Mouse (Mus musculus): ENCODE measurements around the gene Btg1. TPM values are rescaled to one million over a fixed set of nuclear protein-coding genes. Genes with fewer than 3 reads are reported as not detected.

Btg1 gene
- polyA plus RNA-seq, 1 experiment from 2014 or later: 14.5 TPM

DNA sequence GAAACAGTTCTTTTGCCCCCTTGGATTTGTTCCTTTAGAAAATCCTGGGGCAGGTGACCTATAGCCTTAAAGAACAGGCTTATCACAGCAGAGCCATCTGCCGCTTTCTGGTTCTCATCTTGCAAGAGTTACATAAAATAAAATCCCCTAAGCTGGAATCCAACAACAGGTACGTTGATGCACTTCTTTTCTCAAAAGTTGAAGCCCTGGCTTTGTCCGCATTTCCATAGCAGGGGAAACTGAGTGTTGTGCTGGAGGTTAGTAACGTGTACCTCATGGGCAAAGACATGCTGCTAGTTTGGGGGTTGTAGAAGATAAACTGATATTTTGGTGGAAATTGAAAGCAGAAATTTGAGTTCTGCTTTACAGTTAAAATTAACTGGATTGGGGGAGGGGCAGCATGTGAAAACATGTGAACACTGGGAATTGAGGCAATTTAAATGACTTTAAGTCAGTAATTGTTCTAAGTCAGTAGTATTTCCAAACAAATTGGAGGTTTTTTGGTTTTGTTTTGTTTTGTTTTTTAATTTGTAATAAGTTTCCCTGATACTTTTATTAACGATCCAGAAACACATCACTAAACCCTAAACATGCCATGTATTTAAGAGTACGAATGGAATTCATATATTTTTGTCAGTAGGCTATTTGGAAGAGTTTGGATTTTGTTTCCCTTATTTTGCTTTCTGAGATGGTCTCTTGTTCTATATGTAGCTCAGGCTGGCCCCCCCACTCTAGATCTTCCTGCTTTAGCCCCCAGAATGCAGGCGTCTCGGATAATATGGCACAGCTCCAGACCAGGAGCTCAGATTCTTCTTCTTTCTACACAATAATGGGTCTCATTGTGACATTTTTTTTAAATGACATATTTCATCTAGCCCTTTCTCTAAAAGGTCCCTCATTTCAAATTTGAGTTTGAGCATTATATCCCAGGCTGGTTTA is 3.4 kb downstream of the Btg1 start:
- Histone ChIP-seq H3K36me3 (ENCODE audit: control insufficient read depth, insufficient read depth) (no peaks in the 10 kb centered on the region), H3K27ac (ENCODE audit: low read length) (no peak overlapping the region), H3K4me1 (ENCODE audit: control insufficient read depth, low read depth, low read length) (peaks cover 14% of the 10 kb centered on the region), H3K4me2 (ENCODE audit: low read depth, low read length) (peak overlapping the region; percentile 47), H3K9ac (ENCODE audit: low read depth, low read length) (no peak overlapping the region), H3K27me3 (ENCODE audit: control insufficient read depth, insufficient read depth, low read depth, low read length) (no peaks in the 10 kb centered on the region), H3K4me3 (ENCODE audit: low read depth, low read length) (peak overlapping the region; percentile 26), H3K9me3 (replicated peaks; ENCODE audit: control insufficient read depth, low read length) (no peaks in the 10 kb centered on the region)
- ATAC-seq (ENCODE audit: low read depth): no peak
- 63% methylated on average over 8 of the region's 8 CpGs for WGBS (ENCODE audit: insufficient replicate concordance)

DNA sequence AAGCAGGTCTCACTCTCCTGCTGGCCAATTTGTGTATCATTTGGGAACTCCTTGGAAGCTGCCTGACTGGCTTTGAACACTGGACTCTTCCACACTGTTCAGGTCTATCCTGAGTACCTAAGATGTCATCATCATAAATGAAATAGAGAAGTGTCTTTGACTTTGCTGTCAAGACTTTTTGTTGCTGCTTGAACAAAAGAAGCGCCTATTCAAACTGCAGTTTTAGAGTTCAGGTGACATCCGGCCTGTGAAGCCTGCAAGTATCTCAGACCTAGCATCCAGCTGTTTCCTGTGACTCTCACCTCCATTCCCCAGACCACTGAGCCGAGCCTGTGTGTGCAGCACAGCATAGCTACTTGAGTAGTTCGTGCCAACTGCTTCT is 4.1 kb downstream of the Btg1 start:
- peak overlapping the region; percentile 47 for H3K4me2 ChIP-seq (ENCODE audit: low read depth, low read length)
- H3K27me3 ChIP-seq (ENCODE audit: control insufficient read depth, insufficient read depth, low read depth, low read length): no peaks in the 10 kb centered on the region
- no peaks in the 10 kb centered on the region for H3K36me3 ChIP-seq (ENCODE audit: control insufficient read depth, insufficient read depth)
- H3K9ac ChIP-seq (ENCODE audit: low read depth, low read length): no peak overlapping the region
- H3K4me3 ChIP-seq (ENCODE audit: low read depth, low read length): peak overlapping the region; percentile 26; the same call in 1 of the 2 replicates
- no peak overlapping the region for H3K27ac ChIP-seq (ENCODE audit: low read length)
- no peak for ATAC-seq (ENCODE audit: low read depth)
- 37% methylated on average over 4 of the region's 4 CpGs for WGBS (ENCODE audit: insufficient replicate concordance)
- no peaks in the 10 kb centered on the region for H3K9me3 ChIP-seq (replicated peaks; ENCODE audit: control insufficient read depth, low read length)
- H3K4me1 ChIP-seq (ENCODE audit: control insufficient read depth, low read depth, low read length): peaks cover 17% of the 10 kb centered on the region

DNA sequence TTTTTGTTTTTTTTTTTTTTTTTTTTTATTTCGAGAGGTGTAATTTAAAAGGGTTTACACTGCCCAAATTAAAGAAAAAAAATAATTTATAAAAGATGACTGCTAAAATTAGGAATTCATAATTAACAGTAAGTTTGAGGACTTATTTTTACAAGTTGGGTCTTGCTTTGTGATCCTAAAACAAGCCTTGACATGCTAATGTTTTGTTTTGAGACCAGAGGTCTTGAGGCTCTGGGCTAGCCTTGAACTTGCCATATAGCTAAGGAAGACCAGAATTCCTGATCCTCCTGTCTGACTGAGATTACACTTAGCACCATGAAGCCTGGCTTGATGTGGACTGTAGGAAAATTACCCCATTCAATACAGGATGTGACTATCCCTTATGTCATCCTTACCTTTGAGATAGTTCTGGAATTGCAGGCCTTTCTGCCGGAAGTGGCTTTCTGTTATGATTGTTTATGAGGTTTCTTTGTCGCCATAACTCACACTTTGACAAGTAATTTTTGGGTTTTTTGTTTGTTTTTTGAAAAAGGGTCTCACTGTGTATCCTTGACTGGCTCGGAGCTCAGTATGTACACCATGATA is 4.6 kb downstream of the Btg1 start:
- Histone ChIP-seq H3K4me1 (ENCODE audit: control insufficient read depth, low read depth, low read length) (peaks cover 17% of the 10 kb centered on the region), H3K36me3 (ENCODE audit: control insufficient read depth, insufficient read depth) (no peaks in the 10 kb centered on the region), H3K9ac (ENCODE audit: low read depth, low read length) (no peak overlapping the region), H3K9me3 (replicated peaks; ENCODE audit: control insufficient read depth, low read length) (no peaks in the 10 kb centered on the region), H3K4me2 (ENCODE audit: low read depth, low read length) (no peak overlapping the region), H3K27me3 (ENCODE audit: control insufficient read depth, insufficient read depth, low read depth, low read length) (no peaks in the 10 kb centered on the region), H3K4me3 (ENCODE audit: low read depth, low read length) (no peak overlapping the region), H3K27ac (ENCODE audit: low read length) (no peak overlapping the region)
- WGBS (ENCODE audit: insufficient replicate concordance): 78% methylated on average over 4 of the region's 4 CpGs
- no peak for ATAC-seq (ENCODE audit: low read depth)

DNA sequence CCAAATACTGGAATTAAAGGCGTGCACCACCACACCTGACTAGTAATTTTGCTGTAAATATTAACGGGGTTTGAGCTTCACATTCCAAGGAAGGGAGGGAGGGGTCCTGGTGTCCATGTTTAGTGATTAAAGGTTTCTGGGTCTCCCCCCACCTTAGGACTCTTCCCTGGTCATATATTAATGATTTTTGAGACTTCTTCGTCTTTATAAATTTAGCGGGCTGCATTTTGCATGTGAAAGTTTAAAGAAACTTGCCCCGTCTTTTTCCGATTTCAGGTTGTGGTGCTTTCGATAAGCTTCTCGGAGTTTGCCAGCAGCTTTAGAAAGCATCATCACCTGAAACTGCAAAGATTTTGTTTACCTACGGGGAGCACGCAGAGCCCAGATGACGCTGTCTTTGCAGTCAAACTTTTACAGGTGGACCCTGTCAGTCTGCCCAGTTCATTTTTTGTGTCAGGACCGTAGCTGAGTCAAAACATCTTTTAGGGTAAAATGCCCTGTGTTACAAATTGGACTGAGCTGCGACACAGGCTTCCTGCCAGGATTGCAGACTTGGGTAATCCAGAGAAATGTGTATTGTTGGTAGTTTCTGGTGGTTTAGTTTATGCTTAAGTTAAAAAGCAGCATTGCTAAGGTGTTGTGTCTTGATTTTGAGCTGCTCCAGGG is 5.3 kb downstream of the Btg1 start:
- no peak overlapping the region for H3K4me3 ChIP-seq (ENCODE audit: low read depth, low read length)
- no peaks in the 10 kb centered on the region for H3K9me3 ChIP-seq (replicated peaks; ENCODE audit: control insufficient read depth, low read length)
- WGBS (ENCODE audit: insufficient replicate concordance): 82% methylated on average over 13 of the region's 13 CpGs
- H3K36me3 ChIP-seq (ENCODE audit: control insufficient read depth, insufficient read depth): no peaks in the 10 kb centered on the region
- H3K27me3 ChIP-seq (ENCODE audit: control insufficient read depth, insufficient read depth, low read depth, low read length): no peaks in the 10 kb centered on the region
- ATAC-seq (ENCODE audit: low read depth): no peak
- H3K4me1 ChIP-seq (ENCODE audit: control insufficient read depth, low read depth, low read length): peaks cover 17% of the 10 kb centered on the region
- H3K4me2 ChIP-seq (ENCODE audit: low read depth, low read length): no peak overlapping the region
- no peak overlapping the region for H3K9ac ChIP-seq (ENCODE audit: low read depth, low read length)
- H3K27ac ChIP-seq (ENCODE audit: low read length): no peak overlapping the region

DNA sequence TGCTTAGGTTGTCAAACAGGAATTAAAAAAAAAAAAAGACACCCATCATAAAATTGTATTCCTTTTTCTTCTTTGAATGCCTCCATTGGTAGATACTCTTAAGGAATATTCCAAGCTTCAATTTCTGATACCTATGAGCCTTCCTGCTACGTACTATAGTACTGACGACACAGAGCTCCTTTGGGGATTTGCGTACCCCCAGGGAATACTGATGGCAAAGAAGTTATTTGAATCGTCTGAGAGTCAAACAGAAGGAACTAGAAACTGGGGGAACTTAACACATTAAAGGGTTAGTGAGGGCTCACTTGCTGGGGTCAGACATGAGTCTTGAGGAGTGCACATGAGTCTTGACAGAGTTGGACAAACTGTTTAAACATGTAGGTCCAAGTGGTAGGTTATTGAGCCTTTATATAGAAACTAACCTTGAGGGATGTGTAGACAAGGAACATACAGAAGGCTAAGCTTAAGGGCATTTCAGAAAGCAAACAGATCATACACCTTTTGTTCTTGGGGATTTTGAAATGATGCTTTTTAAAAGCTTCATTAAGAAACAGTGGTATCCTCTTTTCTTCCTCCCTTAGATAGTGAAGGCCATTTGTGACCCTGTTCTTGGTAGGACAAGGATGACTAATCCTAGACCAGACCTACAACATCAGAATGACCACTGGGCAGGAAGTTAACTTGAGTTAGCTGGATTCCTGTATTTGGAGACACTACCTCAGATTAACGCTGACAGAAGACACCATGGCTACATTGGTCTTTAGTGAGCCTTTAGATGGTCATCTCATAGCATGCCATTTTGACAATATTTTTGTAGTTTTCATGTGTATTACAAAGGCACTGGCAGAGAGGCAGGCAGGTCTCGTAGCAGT is 6.2 kb downstream of the Btg1 start:
- H3K27me3 ChIP-seq (ENCODE audit: control insufficient read depth, insufficient read depth, low read depth, low read length): no peaks in the 10 kb centered on the region
- H3K9ac ChIP-seq (ENCODE audit: low read depth, low read length): no peak overlapping the region
- no peak overlapping the region for H3K4me3 ChIP-seq (ENCODE audit: low read depth, low read length)
- H3K4me1 ChIP-seq (ENCODE audit: control insufficient read depth, low read depth, low read length): peaks cover 17% of the 10 kb centered on the region
- 80% methylated on average over 6 of the region's 6 CpGs for WGBS (ENCODE audit: insufficient replicate concordance)
- no peak for ATAC-seq (ENCODE audit: low read depth)
- no peaks in the 10 kb centered on the region for H3K36me3 ChIP-seq (ENCODE audit: control insufficient read depth, insufficient read depth)
- H3K27ac ChIP-seq (ENCODE audit: low read length): no peak overlapping the region
- no peak overlapping the region for H3K4me2 ChIP-seq (ENCODE audit: low read depth, low read length)
- no peaks in the 10 kb centered on the region for H3K9me3 ChIP-seq (replicated peaks; ENCODE audit: control insufficient read depth, low read length)

DNA sequence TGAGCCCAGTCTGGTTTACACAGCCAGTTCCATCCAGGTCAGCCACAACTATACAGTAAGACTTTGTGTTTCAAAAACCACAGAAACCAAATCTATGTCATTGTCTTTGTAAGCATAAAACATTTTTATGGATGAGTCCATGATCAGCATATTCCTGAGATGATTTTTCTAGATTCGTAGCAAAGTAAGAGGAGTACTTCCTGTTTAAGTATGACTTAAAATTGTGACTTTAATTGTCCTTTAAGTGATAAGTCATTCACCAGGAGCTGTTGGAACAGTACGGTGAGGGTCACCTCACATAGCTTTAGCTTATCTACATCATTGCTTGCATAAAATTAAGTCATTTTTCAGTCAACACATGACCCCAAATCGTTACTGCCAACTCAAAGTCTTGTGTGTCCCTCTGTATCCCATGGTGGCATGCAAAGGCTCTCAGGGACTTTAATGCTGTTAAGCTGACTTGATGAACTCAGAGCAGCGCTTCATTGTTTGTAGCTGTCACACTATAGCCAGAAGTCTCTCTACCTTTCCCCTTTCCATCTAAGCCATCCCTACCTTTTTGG is 6.9 kb downstream of the Btg1 start:
- no peaks in the 10 kb centered on the region for H3K36me3 ChIP-seq (ENCODE audit: control insufficient read depth, insufficient read depth)
- no peak for ATAC-seq (ENCODE audit: low read depth)
- peaks cover 17% of the 10 kb centered on the region for H3K4me1 ChIP-seq (ENCODE audit: control insufficient read depth, low read depth, low read length)
- no peaks in the 10 kb centered on the region for H3K27me3 ChIP-seq (ENCODE audit: control insufficient read depth, insufficient read depth, low read depth, low read length)
- no peaks in the 10 kb centered on the region for H3K9me3 ChIP-seq (replicated peaks; ENCODE audit: control insufficient read depth, low read length)
- no peak overlapping the region for H3K4me3 ChIP-seq (ENCODE audit: low read depth, low read length)
- no peak overlapping the region for H3K27ac ChIP-seq (ENCODE audit: low read length)
- 76% methylated on average over 4 of the region's 4 CpGs for WGBS (ENCODE audit: insufficient replicate concordance)
- H3K4me2 ChIP-seq (ENCODE audit: low read depth, low read length): no peak overlapping the region
- no peak overlapping the region for H3K9ac ChIP-seq (ENCODE audit: low read depth, low read length)

DNA sequence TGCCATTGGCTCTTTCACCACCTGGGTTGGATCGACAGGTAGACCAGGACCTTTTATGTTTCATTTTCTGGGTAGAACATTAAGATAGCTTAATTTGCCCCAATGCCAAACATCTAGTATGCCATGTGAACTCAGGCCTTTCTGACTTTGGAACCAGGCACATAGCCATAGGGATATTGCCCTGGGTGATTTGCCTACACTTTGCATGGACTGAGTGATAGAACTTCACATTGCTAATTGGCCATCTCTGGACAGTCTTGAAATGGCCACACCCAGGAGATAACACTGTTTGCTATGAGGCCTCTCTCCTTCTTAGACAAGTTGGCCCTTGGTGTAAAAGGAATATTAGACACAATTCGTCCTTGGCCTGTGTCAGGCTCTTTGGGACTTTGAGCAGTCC is 7.6 kb downstream of the Btg1 start:
- H3K4me2 ChIP-seq (ENCODE audit: low read depth, low read length): no peak overlapping the region
- H3K27me3 ChIP-seq (ENCODE audit: control insufficient read depth, insufficient read depth, low read depth, low read length): no peaks in the 10 kb centered on the region
- ATAC-seq (ENCODE audit: low read depth): no peak
- no peak overlapping the region for H3K9ac ChIP-seq (ENCODE audit: low read depth, low read length)
- no peaks in the 10 kb centered on the region for H3K36me3 ChIP-seq (ENCODE audit: control insufficient read depth, insufficient read depth)
- H3K4me3 ChIP-seq (ENCODE audit: low read depth, low read length): no peak overlapping the region
- no peaks in the 10 kb centered on the region for H3K9me3 ChIP-seq (replicated peaks; ENCODE audit: control insufficient read depth, low read length)
- WGBS (ENCODE audit: insufficient replicate concordance): 70% methylated on average over 2 of the region's 2 CpGs
- peaks cover 17% of the 10 kb centered on the region for H3K4me1 ChIP-seq (ENCODE audit: control insufficient read depth, low read depth, low read length)
- no peak overlapping the region for H3K27ac ChIP-seq (ENCODE audit: low read length)

DNA sequence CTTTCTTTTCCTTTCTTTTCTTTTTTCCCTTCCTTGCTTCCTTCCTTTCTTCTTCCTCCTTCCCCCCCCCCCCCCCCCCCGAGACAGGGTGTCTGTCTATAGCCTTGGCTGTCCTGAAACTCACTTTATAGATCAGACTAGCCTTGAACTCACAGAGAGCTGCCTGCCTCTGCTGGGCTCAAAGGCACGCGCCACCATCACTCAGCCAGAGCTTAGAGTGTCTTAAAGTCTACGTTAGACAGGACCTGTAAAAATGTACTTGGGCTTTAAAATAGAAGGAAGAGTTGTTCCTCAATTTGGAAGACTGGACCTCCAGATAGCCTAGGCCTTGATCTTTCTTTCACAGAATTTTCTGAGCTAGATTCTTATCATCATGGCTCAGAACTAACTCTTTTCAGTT is 8.3 kb downstream of the Btg1 start:
- Histone ChIP-seq H3K4me2 (ENCODE audit: low read depth, low read length) (no peak overlapping the region), H3K4me1 (ENCODE audit: control insufficient read depth, low read depth, low read length) (peaks cover 17% of the 10 kb centered on the region), H3K9ac (ENCODE audit: low read depth, low read length) (no peak overlapping the region), H3K4me3 (ENCODE audit: low read depth, low read length) (no peak overlapping the region), H3K9me3 (replicated peaks; ENCODE audit: control insufficient read depth, low read length) (no peaks in the 10 kb centered on the region), H3K27me3 (ENCODE audit: control insufficient read depth, insufficient read depth, low read depth, low read length) (no peaks in the 10 kb centered on the region), H3K27ac (ENCODE audit: low read length) (no peak overlapping the region), H3K36me3 (ENCODE audit: control insufficient read depth, insufficient read depth) (no peaks in the 10 kb centered on the region)
- 77% methylated on average over 4 of the region's 4 CpGs for WGBS (ENCODE audit: insufficient replicate concordance)
- ATAC-seq (ENCODE audit: low read depth): no peak
